8 mouse cellular contexts compared by ENCODE assay signal in the genomic region with DNA sequence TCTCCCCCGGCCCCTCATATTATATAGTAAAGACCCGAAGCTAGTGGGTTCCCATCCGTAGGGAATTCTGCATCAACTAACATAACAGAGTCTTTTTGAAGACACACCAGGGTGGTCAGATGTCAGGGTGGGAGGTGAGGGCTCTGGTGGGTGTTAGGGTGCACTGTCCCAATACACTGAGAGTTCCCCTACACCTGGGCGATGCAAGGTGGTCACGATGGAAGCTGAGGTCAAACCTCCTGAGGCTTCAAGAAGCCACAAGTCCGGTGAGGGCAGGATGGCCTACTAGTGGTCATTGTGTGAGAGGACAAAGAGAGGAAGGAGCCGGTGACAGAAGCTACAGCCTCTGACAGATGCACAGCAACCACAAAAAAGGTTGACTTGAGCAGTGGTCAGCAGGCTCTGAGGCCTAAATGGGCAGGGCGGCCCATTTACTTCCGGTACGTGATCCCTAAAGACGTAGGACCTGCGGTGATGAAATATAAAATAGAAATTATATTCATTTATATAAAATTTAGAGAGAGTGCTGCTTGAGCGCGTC. TPM values are rescaled to one million over a fixed set of nuclear protein-coding genes. Genes with fewer than 3 reads are reported as not detected.
DNase-seq lines count a peak whose midpoint lies in the region; ATAC-seq and TF ChIP-seq lines count a peak whose summit lies in the region.

No protein-coding gene starts in this region.

- WGBS in forebrain, embryonic 11.5 days: 76% methylated on average over 14 of the region's 14 CpGs
- 82% methylated on average over 14 of the region's 14 CpGs for WGBS in intestine, embryonic 16.5 days
- 76% methylated on average over 14 of the region's 14 CpGs for WGBS in midbrain, postnatal 0 days

- H3K36me3 ChIP-seq in forebrain, embryonic 11.5 days (ENCODE audit: control insufficient read depth, insufficient read depth, low read length): peaks cover 5% of the 10 kb centered on the region
- peaks cover 12% of the 10 kb centered on the region; the same call in 1 of the 2 replicates for H3K36me3 ChIP-seq in intestine, embryonic 16.5 days (ENCODE audit: control insufficient read depth, insufficient read depth, low read length)
- no peaks in the 10 kb centered on the region for H3K36me3 ChIP-seq in midbrain, postnatal 0 days (ENCODE audit: insufficient read depth, low read length)

- peak; percentile 7 for DNase-seq in kidney, postnatal 14 days
- DNase-seq in kidney, adult 11 months: no peak
- DNase-seq in forebrain, embryonic 11.5 days (ENCODE audit: low spot score): no peak
- DNase-seq in midbrain, postnatal 0 days (ENCODE audit: low spot score): no peak
- no peak for DNase-seq in layer of hippocampus, adult 8-10 months (ENCODE audit: low spot score in 2 of 2)
- no peak for DNase-seq in urinary bladder, postnatal 25 days (ENCODE audit: low spot score)
- no peak for DNase-seq in ovary, postnatal 36 days (ENCODE audit: low spot score)

- no peak overlapping the region for H3K27ac ChIP-seq in forebrain, embryonic 11.5 days (ENCODE audit: low read depth, low read length)
- H3K27ac ChIP-seq in intestine, embryonic 16.5 days (ENCODE audit: low read length): no peak overlapping the region
- peak overlapping the region; percentile 75; the same call in 1 of the 2 replicates for H3K27ac ChIP-seq in midbrain, postnatal 0 days (ENCODE audit: low read depth, low read length)

- peak; percentile 26; the same call in 1 of the 2 replicates for TF ChIP-seq CTCF in midbrain, postnatal 0 days (IDR thresholded peaks at IDR 0.05)

- H3K4me1 ChIP-seq in forebrain, embryonic 11.5 days (replicated peaks; ENCODE audit: control insufficient read depth, insufficient read depth, low read length): no peaks in the 10 kb centered on the region; the same call in 1 of the 2 replicates
- H3K4me1 ChIP-seq in intestine, embryonic 16.5 days (ENCODE audit: control insufficient read depth, insufficient read depth, low read length): peaks cover 5% of the 10 kb centered on the region
- peaks cover 5% of the 10 kb centered on the region; the same call in 1 of the 2 replicates for H3K4me1 ChIP-seq in midbrain, postnatal 0 days (ENCODE audit: insufficient read depth, low read length)

- peak overlapping the region; percentile 53 for H3K4me3 ChIP-seq in forebrain, embryonic 11.5 days (ENCODE audit: low read depth, low read length)
- H3K4me3 ChIP-seq in intestine, embryonic 16.5 days (ENCODE audit: low read length): peak overlapping the region; percentile 65
- peak overlapping the region; percentile 46; the same call in 1 of the 2 replicates for H3K4me3 ChIP-seq in midbrain, postnatal 0 days (ENCODE audit: low read depth, low read length)

- H3K4me2 ChIP-seq in forebrain, embryonic 11.5 days (ENCODE audit: low read depth, low read length, severe bottlenecking): peak overlapping the region; percentile 96
- H3K4me2 ChIP-seq in intestine, embryonic 16.5 days (ENCODE audit: low read depth, low read length): peak overlapping the region; percentile 87
- H3K4me2 ChIP-seq in midbrain, postnatal 0 days (ENCODE audit: low read depth, low read length, poor library complexity, severe bottlenecking): peak overlapping the region; percentile 82; the same call in 1 of the 2 replicates

- peak; percentile 21; the same call in 1 of the 2 replicates for ATAC-seq in forebrain, embryonic 11.5 days (replicated peaks; ENCODE audit: low FRiP score)
- peak; percentile 31 for ATAC-seq in intestine, embryonic 16.5 days
- no peak for ATAC-seq in midbrain, postnatal 0 days (ENCODE audit: low FRiP score)

- H3K9ac ChIP-seq in forebrain, embryonic 11.5 days (ENCODE audit: low read length): peak overlapping the region; percentile 75
- peak overlapping the region; percentile 75; the same call in 1 of the 2 replicates for H3K9ac ChIP-seq in intestine, embryonic 16.5 days (ENCODE audit: low read depth, low read length)
- no peak overlapping the region for H3K9ac ChIP-seq in midbrain, postnatal 0 days (replicated peaks; ENCODE audit: low read length, poor library complexity, severe bottlenecking)

- H3K9me3 ChIP-seq in forebrain, embryonic 11.5 days (ENCODE audit: control insufficient read depth, low read length): peaks cover 24% of the 10 kb centered on the region
- H3K9me3 ChIP-seq in intestine, embryonic 16.5 days (ENCODE audit: control insufficient read depth, low read length): peaks cover 28% of the 10 kb centered on the region
- H3K9me3 ChIP-seq in midbrain, postnatal 0 days (ENCODE audit: low read length): peaks cover 15% of the 10 kb centered on the region

- H3K27me3 ChIP-seq in forebrain, embryonic 11.5 days (ENCODE audit: control insufficient read depth, insufficient read depth, low read length): no peaks in the 10 kb centered on the region
- no peaks in the 10 kb centered on the region for H3K27me3 ChIP-seq in intestine, embryonic 16.5 days (replicated peaks; ENCODE audit: control insufficient read depth, insufficient read depth, low read length)
- H3K27me3 ChIP-seq in midbrain, postnatal 0 days (ENCODE audit: insufficient read depth, low read length): no peaks in the 10 kb centered on the region

RNA-seq across cellular contexts. Expression of a gene that starts 0.4 kb away (rescaled TPM):
- 8.5 and 9.8 TPM in 2 replicates for polyA plus RNA-seq in forebrain, embryonic 11.5 days (2014; fragmentation: Nextera tagmentation; extraction: Ambion mirVana)
- polyA plus RNA-seq in intestine, embryonic 16.5 days (2015; fragmentation: Nextera tagmentation; extraction: Ambion mirVana): 3.5 and 3.7 TPM in 2 replicates
- total RNA-seq in midbrain, postnatal 0 days (2014; rRNA removed): 11.0 and 11.6 TPM in 2 replicates
- polyA plus RNA-seq in midbrain, postnatal 0 days (2015; fragmentation: Nextera tagmentation; extraction: Ambion mirVana): 5.8 and 6.9 TPM in 2 replicates
- 1 to 10 TPM; 4.3 to 5.3 (median 4.9) TPM for total RNA-seq in layer of hippocampus, adult 8-10 months (2022)
